Mouse (Mus musculus) regulatory T cell (primary cell): ENCODE measurements at regions not wholly inside any gene's neighbourhood (a gene's known extent, or its start where the extent isn't known, plus 50 kb on each side); places are given as distances from the start of the nearest gene placed in this dataset.

Experiments used
- in situ Hi-C: fragments of 300-600 bp; cut with MboI, MseI; formaldehyde crosslinking; loops from one replicate; pipeline ENCODE4 v1.15.1; 2025; ENCODE audit warnings: high pct_unique_total_duplicates

GRCm38 (mm10) chr12:79944714-79945493, 167.9 kb downstream of the Zfp36l1 start:
- in situ Hi-C loops: no loop called here

- in situ Hi-C loops: no loop called here
Observed at GRCm38 (mm10) chr12:79944090-79944489, 168.7 kb downstream of the Zfp36l1 start.

- in situ Hi-C loops: no loop called here
Observed at GRCm38 (mm10) chr12:79942563-79943131, 170.2 kb downstream of the Zfp36l1 start.

GRCm38 (mm10) chr12:79941828-79942227, 171.0 kb downstream of the Zfp36l1 start:
- in situ Hi-C loops: no loop called here

DNA sequence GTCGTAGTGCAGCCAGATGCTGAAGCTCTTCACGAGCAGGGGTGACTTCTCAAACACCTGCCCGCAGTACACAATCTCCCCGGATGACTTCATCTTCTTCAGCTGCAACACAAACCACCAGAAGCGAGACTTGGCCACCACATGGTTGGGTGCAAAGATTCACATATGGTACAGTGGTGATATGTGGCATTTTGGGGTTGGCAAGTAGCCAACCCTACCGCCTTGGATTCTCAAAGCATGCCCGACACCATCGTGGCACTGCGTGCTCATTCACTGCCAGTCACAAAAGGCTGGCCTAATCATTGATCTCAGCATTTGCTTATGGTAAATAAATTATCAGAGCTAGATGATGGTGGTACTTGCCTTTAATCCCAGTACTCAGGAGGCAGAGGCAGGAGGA, 173.4 kb downstream of the Zfp36l1 start:
- in situ Hi-C loops: loop anchor here (5.0 kb wide), 1 partner anchor 43 kb away; no protein-coding TSS in a partner anchor

- in situ Hi-C loops: loop anchor here (5.0 kb wide), 1 partner anchor 44 kb away; no protein-coding TSS in a partner anchor
Observed at GRCm38 (mm10) chr12:79937876-79938275, 174.9 kb downstream of the Zfp36l1 start.

DNA sequence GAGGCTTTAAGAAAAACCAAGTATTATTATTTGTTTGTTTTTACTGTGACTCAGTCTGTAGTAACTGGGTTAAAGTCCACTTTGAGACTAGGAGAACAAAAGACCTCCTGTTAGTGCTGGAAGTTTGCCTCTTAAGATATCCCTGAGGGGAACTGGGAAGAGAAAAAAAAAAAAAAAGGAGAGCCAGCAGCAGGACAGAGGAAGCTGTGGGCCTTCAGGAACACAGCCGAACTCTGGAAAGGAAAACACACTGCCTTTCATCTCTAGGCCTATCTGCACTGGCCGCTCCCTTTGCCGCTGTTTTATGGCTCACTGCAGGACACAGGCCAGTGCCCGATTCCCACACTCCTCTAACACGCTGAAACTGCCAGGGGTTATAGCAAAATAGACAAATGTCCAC, 176.1 kb downstream of the Zfp36l1 start:
- in situ Hi-C loops: loop anchor here (5.0 kb wide), 1 partner anchor 46 kb away; no protein-coding TSS in a partner anchor

DNA sequence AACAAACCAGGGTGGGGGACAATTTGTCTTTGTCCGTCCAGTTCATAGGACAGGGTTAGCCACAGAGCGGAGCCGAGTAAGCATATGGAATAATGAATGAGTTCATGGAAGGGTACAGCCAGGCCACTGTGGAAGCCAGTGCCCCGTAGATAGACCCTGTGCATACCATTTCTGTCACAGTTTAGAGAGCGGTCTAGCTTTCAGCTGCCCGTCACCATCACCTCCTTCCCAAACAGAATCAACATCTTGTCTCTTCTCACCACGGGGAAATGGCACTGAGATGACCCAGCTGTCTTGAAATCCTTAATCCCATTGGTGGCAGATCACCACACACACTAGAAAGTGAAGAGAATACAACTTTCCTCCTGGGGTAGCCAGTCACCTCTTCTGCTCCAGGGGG, 178.7 kb downstream of the Zfp36l1 start:
- in situ Hi-C loops: no loop called here

DNA sequence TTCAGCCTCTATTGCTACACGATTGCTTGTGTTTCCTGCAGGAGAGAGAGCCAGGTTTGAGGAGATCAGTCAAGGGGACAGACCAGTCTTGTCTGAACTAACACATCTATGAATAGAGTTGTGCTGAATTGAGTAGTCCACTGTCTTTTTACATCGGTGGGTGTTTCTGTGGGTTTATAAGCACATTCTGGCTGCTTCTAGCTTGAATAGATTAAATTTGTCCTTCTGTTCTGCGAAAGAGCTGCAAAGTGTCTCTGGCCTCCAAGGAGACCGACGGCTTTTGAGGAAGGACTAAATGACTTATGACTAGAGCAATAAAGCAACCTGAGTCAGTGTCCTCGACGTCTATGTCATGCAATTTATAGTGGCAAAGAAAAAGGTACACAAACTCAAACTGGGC, 179.9 kb downstream of the Zfp36l1 start:
- in situ Hi-C loops: no loop called here

DNA sequence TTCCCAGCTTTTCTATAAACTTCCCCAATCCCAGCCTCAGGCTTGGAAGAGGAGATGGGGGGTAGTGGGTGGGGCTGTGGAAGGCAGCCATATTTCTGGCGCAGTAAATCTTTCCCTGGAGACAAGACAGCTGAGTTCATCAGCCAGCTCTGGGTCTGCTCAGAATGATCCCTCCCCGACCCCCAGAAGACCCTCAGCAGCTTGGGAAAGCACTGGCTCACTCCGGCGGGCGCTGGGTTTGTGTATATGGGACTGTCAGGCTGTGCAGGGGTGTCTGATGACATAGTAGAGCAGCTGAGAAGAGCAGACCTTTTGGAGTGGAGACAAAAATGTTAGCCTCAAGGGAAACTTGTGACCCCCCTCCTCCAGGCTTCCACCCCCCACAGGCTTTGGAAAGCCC, 181.4 kb downstream of the Zfp36l1 start:
- in situ Hi-C loops: no loop called here

DNA sequence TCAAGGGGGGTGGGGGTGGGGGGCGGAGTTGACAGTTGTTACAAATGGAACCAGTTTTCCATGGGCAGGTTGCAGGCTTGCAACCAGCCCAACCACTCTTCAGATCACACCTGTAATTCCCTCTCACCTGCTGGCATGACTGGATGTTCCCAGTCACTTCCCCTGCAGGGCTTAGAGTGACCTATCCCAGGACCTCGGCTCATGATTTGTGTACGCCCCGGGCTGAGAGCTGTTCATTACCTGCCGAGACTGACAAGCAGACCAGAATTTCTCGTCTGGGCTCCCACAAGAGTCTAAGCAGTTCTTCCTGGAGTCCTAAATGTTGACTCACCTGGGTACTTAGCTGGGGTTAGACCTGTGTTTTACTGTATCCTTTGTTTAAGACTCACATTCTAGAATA, 183.0 kb downstream of the Zfp36l1 start:
- in situ Hi-C loops: no loop called here

DNA sequence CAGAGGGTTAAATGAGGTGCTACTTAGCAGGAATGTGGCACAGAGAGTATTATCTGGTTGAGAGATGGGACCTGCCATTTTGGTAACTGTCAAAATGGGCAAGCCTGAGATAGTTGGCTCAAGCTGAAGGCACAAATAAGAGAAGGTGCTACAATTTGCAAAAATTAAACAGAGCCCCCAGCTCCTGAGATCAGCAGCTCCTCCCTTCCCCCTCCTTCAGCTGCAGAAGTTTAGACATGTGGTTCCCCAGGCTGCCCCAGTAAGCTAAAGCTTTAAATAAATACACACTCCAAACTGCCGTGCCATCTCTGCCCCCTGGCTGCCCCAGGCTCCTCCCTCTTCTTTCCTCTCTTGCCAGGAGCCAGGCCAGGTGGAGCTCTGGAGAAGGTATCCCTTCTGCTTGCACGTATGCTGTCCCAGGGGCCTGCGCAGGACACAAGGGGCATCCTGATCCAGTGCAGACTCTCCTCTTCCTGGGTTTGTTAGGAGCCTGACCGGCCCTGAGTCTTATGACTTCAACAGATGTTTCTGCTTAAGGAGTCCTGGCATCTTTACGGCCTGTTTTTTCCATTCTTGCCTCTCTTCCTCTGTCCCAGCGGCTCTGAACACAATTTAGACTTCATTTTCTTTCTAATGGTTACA, 184.0 kb downstream of the Zfp36l1 start:
- in situ Hi-C loops: no loop called here

DNA sequence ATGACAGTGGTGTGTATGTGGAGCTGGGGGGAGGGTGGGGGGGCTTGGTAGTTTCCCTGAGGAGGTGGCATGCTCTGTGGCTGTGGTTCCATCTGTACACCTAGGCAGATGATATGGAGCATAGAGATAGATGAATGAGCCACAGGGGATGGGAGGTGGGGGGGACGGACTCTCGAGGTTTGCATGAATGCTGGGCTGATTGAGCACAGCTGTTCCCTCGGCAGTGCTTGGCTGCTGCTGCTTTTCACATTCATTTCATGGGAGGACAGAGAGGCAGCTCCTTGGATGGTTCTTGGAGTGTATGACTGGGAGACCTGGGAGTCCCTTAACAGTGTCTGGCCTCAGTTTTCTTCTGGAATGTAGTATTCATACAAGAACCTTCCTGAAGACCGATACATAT, 184.5 kb downstream of the Zfp36l1 start:
- in situ Hi-C loops: no loop called here

GRCm38 (mm10) chr12:79925704-79926588, 186.9 kb downstream of the Zfp36l1 start:
- in situ Hi-C loops: no loop called here

DNA sequence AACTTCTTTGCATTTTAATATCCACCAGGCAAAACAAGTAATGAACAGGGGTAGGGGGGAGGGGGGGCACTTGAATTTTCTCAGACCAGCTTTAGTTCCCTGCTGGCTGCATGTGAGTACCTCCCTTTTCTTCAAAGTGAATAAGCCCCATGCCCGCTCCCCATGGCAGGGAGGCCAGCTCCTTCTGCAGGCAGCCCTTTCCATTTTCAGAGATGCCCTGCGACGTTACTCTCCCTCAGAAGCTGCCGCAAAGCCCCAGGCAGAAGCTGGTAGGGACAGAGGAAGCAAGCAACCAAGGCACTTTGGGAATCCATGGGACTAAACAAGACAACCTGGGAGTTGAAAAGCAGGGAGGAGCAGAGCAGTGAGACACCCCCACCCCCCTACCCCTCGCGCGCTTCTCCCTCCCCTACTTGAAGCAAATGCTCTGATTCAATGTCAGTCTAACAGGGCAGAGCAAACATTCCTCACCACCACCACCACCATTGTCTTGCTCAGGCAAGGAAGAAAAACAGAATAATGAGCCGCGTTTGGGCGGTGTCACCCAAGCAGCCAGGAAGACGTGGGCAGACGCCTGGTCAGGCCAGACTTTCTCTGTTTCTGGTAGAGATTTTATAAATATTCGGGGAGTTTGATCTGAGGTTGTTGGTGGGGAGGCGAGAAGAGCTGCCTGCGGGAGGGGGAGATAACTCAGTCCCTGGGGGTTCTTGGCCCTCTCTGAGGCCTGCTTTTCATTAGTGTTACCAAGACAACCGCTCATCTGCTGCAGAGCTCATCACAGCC, 187.7 kb downstream of the Zfp36l1 start:
- in situ Hi-C loops: no loop called here

DNA sequence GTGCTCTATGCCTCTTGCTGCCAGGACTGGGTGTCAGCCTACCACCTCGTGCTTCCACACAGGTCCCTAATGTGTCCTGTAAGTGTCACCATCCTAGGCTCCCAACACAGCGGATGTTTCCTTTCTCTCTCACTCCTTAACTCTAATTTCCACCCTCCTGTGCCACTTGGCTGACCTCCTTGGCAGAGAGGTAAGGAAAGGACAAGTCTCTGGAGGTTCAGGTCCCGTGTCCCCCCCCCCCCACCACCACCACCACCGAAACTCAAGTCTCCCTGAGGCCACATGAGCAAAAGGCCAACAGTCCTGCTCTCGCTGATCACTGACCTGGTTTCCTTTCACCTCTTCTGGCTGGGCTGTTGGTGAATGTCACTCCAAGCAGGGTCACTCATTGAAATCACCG, 189.0 kb downstream of the Zfp36l1 start:
- in situ Hi-C loops: no loop called here

DNA sequence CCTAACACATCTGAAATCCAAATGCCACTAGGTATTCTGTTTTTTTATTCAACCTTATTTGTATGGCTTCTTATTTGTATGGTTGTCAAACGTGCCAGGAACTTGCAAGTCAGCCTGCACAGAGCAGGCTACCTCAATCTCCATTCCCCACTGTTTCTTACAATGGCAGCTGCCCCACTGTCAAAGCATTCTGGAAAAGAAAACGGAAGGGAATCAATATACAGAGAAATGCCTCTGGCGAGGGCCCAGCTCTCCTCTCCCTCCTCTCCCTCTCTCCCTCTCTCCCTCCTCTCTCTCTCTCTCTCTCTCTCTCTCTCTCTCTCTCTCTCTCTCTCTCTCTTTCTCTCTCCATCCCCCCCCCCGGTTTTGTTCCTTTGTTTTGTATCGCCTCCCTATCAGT, 191.0 kb downstream of the Zfp36l1 start:
- in situ Hi-C loops: no loop called here

- in situ Hi-C loops: no loop called here
Observed at GRCm38 (mm10) chr12:79918983-79919382, 193.8 kb downstream of the Zfp36l1 start.

GRCm38 (mm10) chr12:79917634-79918289, 195.1 kb downstream of the Zfp36l1 start:
- in situ Hi-C loops: no loop called here

GRCm38 (mm10) chr12:79916896-79917633, 195.7 kb downstream of the Zfp36l1 start:
- in situ Hi-C loops: no loop called here
